Mouse (Mus musculus): ENCODE data around the gene Rassf6. TPM values are rescaled to one million over a fixed set of nuclear protein-coding genes. Genes with fewer than 3 reads are reported as not detected.

Gene Rassf6
- polyA plus RNA-seq (2012) = 0.09 TPM in 1 of 2 replicates, not detected in the other

DNA sequence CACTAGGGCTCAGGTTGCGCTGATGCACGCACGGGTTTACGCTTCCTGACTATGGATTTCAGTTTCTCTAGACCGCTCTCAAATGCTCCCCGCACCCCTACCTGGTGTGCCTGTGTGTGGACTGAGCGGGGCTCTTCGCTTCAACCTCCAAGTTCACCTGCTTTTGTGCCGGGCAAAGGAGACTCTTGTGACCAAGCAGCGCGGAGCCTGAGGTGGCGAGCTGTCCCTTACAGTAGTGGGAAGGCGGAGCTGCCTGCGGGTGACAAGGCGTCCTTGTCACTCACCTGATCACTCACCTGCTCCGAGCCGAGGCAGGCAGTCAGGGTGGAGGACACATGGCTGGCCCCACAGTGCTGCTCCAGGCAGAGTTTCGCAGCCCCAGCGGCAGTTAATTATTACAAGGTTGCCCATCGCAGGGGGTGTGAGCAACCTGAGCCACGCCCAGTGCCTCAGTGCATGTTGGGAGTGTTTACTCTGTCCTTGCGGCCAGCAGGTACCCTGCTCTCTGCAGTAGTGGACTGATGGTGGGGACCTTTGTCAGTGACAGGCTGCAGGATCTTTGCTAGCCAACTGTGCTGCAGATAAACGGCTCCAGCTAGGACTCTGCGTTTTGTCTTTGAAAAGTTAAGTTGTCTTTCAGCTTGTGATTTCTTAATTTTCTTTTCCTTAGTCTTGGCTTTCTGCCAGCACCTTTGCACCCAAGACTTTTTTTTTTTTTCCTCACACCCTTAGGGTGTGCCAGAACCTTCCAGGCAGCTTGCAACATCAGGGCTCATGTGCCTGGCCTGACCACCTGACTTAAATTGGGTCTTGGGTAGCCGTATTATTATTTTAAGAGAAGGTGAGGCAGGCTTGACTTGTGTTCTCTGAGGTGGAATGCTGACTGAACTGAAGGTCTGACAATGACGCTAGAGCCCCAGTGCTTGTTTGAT lies at the start of gene Rassf6:
TSS of gene Rassf6 (minus strand) at position 372 of the 932 bp plus-strand sequence.

DNA sequence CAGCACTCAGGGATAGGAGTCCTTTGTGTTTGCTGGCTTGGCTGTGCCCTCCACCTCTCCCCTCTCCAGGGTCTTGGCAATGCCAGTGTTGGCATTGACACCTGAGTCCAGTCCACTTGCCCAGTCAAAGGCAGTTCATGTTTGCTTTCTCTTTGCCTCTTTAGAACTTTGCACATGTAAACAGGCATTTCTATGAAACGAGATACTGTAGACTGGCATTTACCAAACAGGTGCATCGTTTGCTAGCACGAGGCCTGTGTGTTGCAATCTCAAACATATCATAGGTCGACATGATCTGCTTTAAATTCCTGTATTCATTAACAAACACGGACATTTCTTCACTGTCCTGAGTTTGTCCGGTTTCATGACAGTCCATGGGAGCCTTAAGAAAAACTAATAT lies 79.7 kb downstream of the Rassf6 start, which contains the start of gene 5830473C10Rik:
TSS of gene 5830473C10Rik (plus strand) at position 365 of the 400 bp plus-strand sequence.

Other genes with a start within 250 kb of the Rassf6 start
- not detected in 2 replicates for gene Alb, start 179.8 kb downstream of the Rassf6 start, polyA plus RNA-seq (2012)
- 0.09 and 0.41 TPM in 2 replicates for gene Afp, start 149.9 kb downstream of the Rassf6 start, polyA plus RNA-seq (2012)
- not detected in 2 replicates for gene Afm, start 121.7 kb downstream of the Rassf6 start, polyA plus RNA-seq (2012)
- not detected in 2 replicates for gene 5830473C10Rik, start 79.5 kb downstream of the Rassf6 start, polyA plus RNA-seq (2012)
- gene Cxcl5, start 118.7 kb upstream of the Rassf6 start, polyA plus RNA-seq (2012) = not detected in 2 replicates
- 0.07 and 0.12 TPM in 2 replicates for gene Ppbp, start 127.9 kb upstream of the Rassf6 start, polyA plus RNA-seq (2012)
- gene Pf4, start 131.8 kb upstream of the Rassf6 start, polyA plus RNA-seq (2012) = 6.2 and 13.8 TPM in 2 replicates
- gene Cxcl3, start 145.4 kb upstream of the Rassf6 start, polyA plus RNA-seq (2012) = 1.8 and 3.7 TPM in 2 replicates
- not detected in 2 replicates for gene Cxcl15, start 153.9 kb upstream of the Rassf6 start, polyA plus RNA-seq (2012)

All from megakaryocyte-erythroid progenitor cell, adult 5 weeks (primary cell).